Mouse (Mus musculus) E14TG2a.4 (cell line): ENCODE measurements around the gene Agpat2.
A peak's percentile ranks its signal among the peaks of the same experiment; 100 is the strongest.

ENCODE experiments used
- H3K27me3 ChIP-seq: 2 replicates; pipeline ENCODE4 v1.6.1; 2014; ENCODE audit warnings: low read length, control low read depth; ENCODE audit not compliant: insufficient read depth
- H3K36me3 ChIP-seq: 2 replicates; pipeline ENCODE4 v1.6.1; 2014; ENCODE audit warnings: low read length, control low read depth; ENCODE audit not compliant: insufficient read depth
- H3K4me1 ChIP-seq: replicated peaks from 2 replicates; pipeline ENCODE4 v1.6.1; 2014; ENCODE audit warnings: low read depth, low read length, control low read depth
- H3K4me3 ChIP-seq: replicated peaks from 2 replicates; pipeline ENCODE4 v1.5.1; 2014; ENCODE audit warnings: mild to moderate bottlenecking, low read length
- H3K9me3 ChIP-seq: 2 replicates; pipeline ENCODE4 v1.6.1; 2014; ENCODE audit warnings: low read length, control low read depth
- CTCF ChIP-seq: conservative IDR thresholded peaks from 2 replicates; pipeline ENCODE4 v1.5.1; 2014; ENCODE audit warnings: low read length
- NANOG ChIP-seq: IDR thresholded peaks from 2 replicates; pipeline ENCODE4 v1.6.1; 2014; ENCODE audit warnings: borderline replicate concordance, low read length, mixed read lengths
- POU5F1 ChIP-seq: IDR thresholded peaks from 2 replicates; pipeline ENCODE4 v1.6.1; 2014; ENCODE audit warnings: low read length, borderline replicate concordance

Gene Agpat2

DNA sequence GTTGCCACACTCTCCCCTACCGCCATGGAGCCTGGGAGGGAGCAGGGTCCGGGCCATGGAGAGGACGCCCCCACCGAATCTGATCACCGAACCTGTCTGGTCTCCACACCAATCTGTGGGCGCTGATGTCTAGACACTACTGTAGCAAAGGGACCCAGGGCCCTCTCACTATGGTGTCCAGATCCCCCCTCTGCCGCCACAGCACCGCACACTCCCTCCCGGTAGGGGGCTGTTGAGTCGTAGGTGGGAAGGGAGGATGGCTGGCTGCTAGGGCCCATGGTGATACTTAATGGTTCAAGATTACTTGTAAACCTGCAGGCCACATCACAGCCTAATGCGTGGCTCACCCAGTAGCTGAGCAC lies 17.2 kb downstream of the Agpat2 start:
- peak overlapping the region; percentile 86 for H3K4me3 ChIP-seq
- H3K4me1 ChIP-seq, result peaks cover 60% of the 10 kb centered on the region
- peaks cover 34% of the 10 kb centered on the region for H3K36me3 ChIP-seq
- H3K27me3 ChIP-seq, result 0 out of 2 replicates have a peak, but pooled peaks cover 4% of the 10 kb centered on the region
- TF ChIP-seq CTCF (no peak), POU5F1 (no peak), NANOG (no peak)
- H3K9me3 ChIP-seq, result no peaks in the 10 kb centered on the region

DNA sequence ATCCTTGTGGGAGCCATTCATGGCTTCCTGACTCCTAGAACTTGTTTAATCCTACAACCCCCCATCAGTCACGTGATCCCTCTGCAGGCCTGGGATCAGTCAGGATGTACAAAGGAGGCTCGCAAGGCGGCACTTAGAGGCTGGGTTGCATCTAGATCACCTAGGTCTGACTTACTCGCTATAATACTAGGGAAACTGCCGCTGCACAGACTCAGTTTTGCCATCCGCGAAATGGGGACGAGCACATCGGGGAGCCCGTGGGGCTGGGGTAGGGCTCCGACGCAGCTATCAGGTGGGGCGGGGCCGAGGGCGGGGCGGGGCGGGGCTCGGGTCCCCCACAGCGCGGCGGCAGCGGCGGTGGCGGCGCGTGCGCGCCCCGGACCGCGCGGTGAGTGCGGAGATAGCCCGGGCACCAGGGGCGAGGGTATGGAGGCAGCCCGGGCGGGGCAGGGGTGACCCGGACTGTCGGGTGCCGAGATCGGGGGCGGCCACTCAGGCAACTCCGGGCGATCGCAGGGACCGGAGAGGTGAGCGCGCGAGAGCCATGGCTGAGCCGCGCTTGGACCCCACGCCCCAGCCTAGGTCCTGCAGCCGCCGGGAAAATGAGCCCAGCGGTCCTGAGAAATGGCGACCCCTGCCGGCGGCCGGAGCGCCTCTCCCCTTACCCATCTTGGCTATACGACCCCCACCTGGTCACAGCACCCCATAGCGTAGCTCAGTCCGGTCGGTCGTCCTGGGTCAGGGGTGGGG lies 17.7 kb downstream of the Agpat2 start, which contains the start of gene Gm20532:
Gene Gm20532, plus strand, starts transcription at position 346 of the 750 bp plus-strand sequence.
- Histone ChIP-seq H3K4me1 (peaks cover 65% of the 10 kb centered on the region), H3K27me3 (0 out of 2 replicates have a peak, but pooled peaks cover 4% of the 10 kb centered on the region), H3K36me3 (peaks cover 28% of the 10 kb centered on the region), H3K9me3 (no peaks in the 10 kb centered on the region), H3K4me3 (peak within 1 kb of the TSS; percentile 86)
- no peak for TF ChIP-seq POU5F1
- TF ChIP-seq CTCF, result peak; percentile 63
- no peak for TF ChIP-seq NANOG

DNA sequence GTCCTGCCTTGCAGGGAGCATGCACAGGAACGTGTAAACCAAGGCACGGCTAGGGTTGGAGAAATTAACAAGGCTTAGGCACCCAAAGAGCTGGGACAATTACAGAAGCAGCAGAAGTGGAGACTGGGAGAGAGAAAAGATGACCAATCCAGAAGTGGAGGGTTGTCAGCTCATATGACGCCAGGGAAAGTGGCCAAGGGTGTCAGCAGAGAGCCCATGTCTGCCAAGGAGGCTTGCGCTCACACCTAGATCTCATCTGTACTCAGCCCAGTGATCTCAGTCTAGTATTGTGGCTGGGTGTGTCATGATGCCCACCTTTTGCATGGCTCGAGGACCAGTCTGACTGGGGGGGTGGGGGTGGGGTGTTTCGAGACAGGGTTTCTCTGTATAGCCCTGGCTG lies 18.5 kb downstream of the Agpat2 start:
- Histone ChIP-seq H3K9me3 (no peaks in the 10 kb centered on the region), H3K4me3 (peak overlapping the region; percentile 86; the same call in 1 of the 2 replicates)

DNA sequence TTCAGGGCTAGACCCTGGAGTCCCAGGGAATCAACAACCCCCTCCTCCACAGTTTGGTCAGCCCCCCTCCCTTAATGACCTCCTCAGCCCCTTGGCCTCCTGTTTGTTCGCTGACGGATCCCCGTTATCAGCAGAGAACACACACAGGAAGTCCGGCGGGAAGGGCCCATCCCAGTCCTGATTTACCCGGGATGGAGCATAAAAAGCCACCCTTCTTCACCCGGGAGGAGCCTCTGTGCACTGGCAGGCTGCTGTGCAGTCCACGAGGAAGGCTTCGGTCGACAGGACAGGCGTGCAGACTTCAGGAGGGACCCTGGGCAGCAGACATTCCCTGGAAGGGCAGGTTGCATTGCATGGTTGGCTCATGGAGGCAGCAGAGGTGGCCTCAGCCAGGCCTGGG lies 20.6 kb downstream of the Agpat2 start:
- no peak overlapping the region for H3K4me3 ChIP-seq
- H3K4me1 ChIP-seq, result peaks cover 60% of the 10 kb centered on the region
- H3K9me3 ChIP-seq, result no peaks in the 10 kb centered on the region
- no peaks in the 10 kb centered on the region for H3K36me3 ChIP-seq
- TF ChIP-seq POU5F1 (no peak), NANOG (no peak)
- 0 out of 2 replicates have a peak, but pooled peaks cover 4% of the 10 kb centered on the region for H3K27me3 ChIP-seq

More for the DNA sequence above, 18.5 kb downstream of the Agpat2 start:
- 0 out of 2 replicates have a peak, but pooled peaks cover 4% of the 10 kb centered on the region for H3K27me3 ChIP-seq
- H3K4me1 ChIP-seq, result peaks cover 65% of the 10 kb centered on the region
- H3K36me3 ChIP-seq, result peaks cover 20% of the 10 kb centered on the region
- no peak for TF ChIP-seq CTCF
- TF ChIP-seq NANOG, result no peak

DNA sequence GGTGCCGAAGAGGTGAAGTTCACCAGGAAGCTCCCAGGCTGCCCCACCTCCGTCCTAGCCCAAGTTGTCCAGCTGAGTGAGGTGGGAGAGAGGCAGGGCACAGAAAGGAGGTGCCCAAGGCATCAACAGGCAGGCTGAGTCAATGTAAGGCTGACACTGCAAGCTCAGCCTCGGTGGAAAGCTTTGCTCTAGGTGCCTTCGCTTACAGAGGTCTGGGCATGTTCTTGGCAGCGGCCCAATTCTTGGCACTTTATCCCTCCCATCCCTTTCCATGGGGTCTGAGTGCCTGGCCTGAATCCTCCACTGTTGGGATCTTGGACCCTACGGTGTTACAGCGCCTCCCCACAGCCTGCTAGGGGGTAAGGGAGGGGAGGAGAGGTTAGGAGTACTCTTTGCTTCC lies 21.5 kb downstream of the Agpat2 start:
- TF ChIP-seq CTCF, result no peak
- TF ChIP-seq NANOG, result no peak
- TF ChIP-seq POU5F1, result no peak

DNA sequence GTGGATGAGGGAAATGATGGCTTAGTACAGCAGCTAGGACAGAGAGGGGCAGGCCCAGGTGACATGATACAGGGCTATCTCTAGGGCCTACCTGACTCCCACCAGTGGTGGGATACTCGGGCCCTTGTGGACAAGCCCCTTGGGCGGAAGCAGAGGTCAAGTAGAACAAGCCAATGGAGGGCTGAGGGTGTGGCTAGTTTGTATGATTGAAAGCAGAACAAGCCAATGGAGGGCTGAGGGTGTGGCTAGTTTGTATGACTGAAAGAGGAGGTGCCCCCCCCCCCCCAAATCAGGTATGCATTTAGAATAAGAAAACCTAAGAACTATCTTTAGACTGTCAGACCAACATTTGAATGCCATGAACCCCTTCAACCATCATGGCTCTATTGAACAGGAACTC lies 22.0 kb downstream of the Agpat2 start:
- H3K4me1 ChIP-seq, result peaks cover 60% of the 10 kb centered on the region
- H3K4me3 ChIP-seq, result peak overlapping the region; percentile 60
- no peak for TF ChIP-seq NANOG
- TF ChIP-seq CTCF, result no peak
- TF ChIP-seq POU5F1, result no peak
- H3K36me3 ChIP-seq, result no peaks in the 10 kb centered on the region
- 0 out of 2 replicates have a peak, but pooled peaks cover 4% of the 10 kb centered on the region for H3K27me3 ChIP-seq
- H3K9me3 ChIP-seq, result no peaks in the 10 kb centered on the region

More for the DNA sequence above, 21.5 kb downstream of the Agpat2 start:
- Histone ChIP-seq H3K36me3 (no peaks in the 10 kb centered on the region), H3K4me3 (0 out of 2 replicates have a peak overlapping the region, but pooled peaks have one; percentile 23), H3K27me3 (0 out of 2 replicates have a peak, but pooled peaks cover 4% of the 10 kb centered on the region), H3K9me3 (no peaks in the 10 kb centered on the region), H3K4me1 (peaks cover 60% of the 10 kb centered on the region)

DNA sequence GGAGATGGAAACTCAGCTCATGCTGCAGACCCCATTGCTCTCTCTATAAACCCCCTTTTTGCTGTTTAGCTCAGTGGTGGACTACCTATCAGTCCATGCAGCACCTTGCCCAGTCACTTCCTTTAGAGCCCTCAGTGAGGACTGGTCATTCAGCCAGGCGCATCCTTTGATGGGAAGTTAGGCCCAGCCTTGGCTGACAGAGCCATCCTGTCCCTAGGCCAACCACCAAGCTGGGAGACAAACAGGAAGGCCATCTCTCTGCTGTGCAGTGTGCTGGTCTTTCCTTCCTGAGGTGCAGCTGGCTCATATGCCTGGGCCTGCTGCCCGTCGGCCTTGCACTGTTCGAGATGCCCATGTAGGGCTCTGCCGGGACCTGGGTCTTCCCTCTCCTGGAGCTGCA lies 23.5 kb downstream of the Agpat2 start:
- 0 out of 2 replicates have a peak, but pooled peaks cover 4% of the 10 kb centered on the region for H3K27me3 ChIP-seq
- H3K9me3 ChIP-seq, result no peaks in the 10 kb centered on the region
- H3K4me1 ChIP-seq, result peaks cover 65% of the 10 kb centered on the region
- H3K36me3 ChIP-seq, result no peaks in the 10 kb centered on the region
- no peak overlapping the region for H3K4me3 ChIP-seq
- TF ChIP-seq NANOG, result no peak
- TF ChIP-seq POU5F1, result no peak
- no peak for TF ChIP-seq CTCF

DNA sequence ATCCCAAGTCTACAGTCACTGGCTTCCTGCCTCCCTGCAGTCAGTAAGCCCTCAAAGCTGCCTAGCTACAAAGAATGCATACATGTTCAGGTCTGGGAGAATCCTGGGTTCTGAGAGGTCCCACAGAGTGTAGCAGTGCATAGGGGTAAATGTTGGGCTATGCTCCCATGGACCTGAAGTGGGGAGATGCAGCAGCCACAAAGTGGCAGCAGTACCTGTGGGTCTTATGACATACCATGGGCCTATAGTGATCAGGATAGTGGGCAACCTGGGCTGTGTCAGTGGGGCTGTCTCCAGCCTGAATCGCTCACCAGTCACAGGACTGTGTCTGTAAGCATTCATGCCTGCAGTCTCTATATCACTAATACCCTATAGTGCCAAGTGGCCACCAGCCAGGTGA lies 24.5 kb downstream of the Agpat2 start, which contains the start of gene Egfl7:
Gene Egfl7, plus strand, starts transcription at position 301 of the 400 bp plus-strand sequence.
- Histone ChIP-seq H3K27me3 (0 out of 2 replicates have a peak, but pooled peaks cover 4% of the 10 kb centered on the region), H3K4me1 (peaks cover 65% of the 10 kb centered on the region), H3K9me3 (no peaks in the 10 kb centered on the region), H3K36me3 (no peaks in the 10 kb centered on the region), H3K4me3 (peak within 1 kb of the TSS; percentile 23; the same call in 1 of the 2 replicates)
- no peak for TF ChIP-seq POU5F1

DNA sequence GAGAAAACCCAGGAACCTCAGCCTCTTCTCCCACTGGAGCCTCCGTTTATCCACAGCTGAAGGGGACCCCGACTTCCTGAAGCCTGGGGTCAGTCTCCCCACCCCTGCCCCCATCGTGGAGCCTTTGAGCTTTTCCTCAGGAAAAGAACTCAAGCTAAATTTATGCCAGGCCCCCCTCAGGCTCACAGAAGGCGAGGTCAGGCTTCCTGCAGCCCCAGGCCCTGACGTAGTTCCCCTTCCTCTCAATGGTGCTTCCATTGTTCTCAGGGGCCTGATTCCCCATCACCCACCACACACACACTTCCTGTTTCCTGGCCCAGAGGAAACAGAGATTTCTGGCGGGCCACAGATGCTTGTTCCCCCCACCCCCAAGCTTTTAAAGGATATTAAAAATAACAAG lies 25.8 kb downstream of the Agpat2 start:
- Histone ChIP-seq H3K4me3 (peak overlapping the region; percentile 23; the same call in 1 of the 2 replicates), H3K27me3 (no peaks in the 10 kb centered on the region), H3K9me3 (no peaks in the 10 kb centered on the region), H3K4me1 (peaks cover 58% of the 10 kb centered on the region), H3K36me3 (no peaks in the 10 kb centered on the region)
- TF ChIP-seq NANOG, result no peak
- TF ChIP-seq CTCF, result no peak
- TF ChIP-seq POU5F1, result no peak
